Mouse (Mus musculus) T-helper 17 cell (primary cell): Measurements from ENCODE around the gene Lrba.

ENCODE experiments used
- in situ Hi-C, 2 experiments: fragments of 300-600 bp; cut with MboI, MseI; formaldehyde crosslinking; loops; 1 replicate in 1 of 2; 2 replicates in 1 of 2; pipeline ENCODE4 v1.15.1; 2025; ENCODE audit warnings: high pct_unique_total_duplicates in 2 of 2

Lrba gene

GRCm38 (mm10) chr3:86651006-86651405, 426.5 kb downstream of the Lrba start:
- in situ Hi-C loops = loop anchor here in 1 of 2 experiments (5.0 to 10.0 kb wide), 2 partner anchors 111 to 1324 kb away; partner anchors contain the start of gene Nes

- in situ Hi-C loops = loop anchor here in 1 of 2 experiments (10.0 kb wide), 1 partner anchor 1315 kb away; the partner anchor contains the start of gene Nes
Observed at GRCm38 (mm10) chr3:86659326-86659725, 434.8 kb downstream of the Lrba start.

GRCm38 (mm10) chr3:86664399-86664798, 439.9 kb downstream of the Lrba start:
- in situ Hi-C loops = no loop called here

GRCm38 (mm10) chr3:86668146-86668545, 443.7 kb downstream of the Lrba start:
- in situ Hi-C loops = loop anchor here in 1 of 2 experiments (5.0 kb wide), 1 partner anchor 239 kb away; no protein-coding TSS in a partner anchor

DNA sequence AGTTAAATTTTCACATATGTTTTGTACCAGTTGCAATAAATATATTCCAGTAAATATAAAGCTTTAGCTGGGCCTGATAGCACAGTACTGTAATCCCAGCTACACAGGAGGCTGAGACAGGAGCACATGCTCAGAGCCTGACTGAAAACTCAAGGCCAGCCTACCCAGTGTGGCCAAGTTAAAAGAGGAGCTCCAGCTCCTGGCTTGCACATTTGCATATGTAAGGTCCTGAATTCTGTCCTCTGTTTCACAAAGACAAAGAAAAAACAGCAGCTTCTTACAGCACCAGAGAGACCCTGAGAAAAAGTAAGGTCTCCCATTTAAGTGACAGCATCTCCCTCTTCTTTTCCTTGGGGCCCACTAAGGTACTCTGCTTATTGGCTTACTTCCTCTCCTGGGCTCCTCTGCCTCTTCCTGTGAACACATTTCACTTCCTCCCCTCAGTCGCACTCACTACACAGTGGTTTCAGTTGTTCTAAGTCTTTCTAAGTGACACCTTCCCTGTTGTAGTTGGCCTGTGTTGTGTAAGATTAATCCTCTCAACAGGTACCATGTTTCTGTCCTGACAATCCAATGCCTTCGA, 453.2 kb downstream of the Lrba start:
- in situ Hi-C loops = loop anchor here in 1 of 2 experiments (10.0 kb wide), 1 partner anchor 1863 kb away; the partner anchor contains the start of gene Fbxw7

- in situ Hi-C loops = no loop called here
Observed at GRCm38 (mm10) chr3:86687571-86688209, 463.2 kb downstream of the Lrba start.

DNA sequence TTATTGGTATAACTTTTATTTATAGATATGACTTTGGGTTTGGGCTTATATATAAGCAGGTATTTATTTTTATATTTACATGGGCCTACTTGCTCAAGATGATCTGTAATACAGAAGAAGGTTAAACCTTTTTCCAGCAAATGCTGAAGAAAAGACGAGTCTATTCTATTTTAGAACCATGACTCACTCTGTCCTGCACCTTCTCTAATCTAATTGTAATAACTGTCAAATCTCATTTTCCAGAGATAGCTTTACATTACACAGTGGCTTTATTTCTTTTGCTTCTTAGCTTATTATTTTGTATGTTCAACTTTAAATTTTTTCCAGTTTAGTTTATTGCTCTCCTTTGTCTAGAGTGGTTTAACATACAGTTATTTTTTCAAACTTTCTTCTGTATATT, 464.0 kb downstream of the Lrba start:
- in situ Hi-C loops = no loop called here

DNA sequence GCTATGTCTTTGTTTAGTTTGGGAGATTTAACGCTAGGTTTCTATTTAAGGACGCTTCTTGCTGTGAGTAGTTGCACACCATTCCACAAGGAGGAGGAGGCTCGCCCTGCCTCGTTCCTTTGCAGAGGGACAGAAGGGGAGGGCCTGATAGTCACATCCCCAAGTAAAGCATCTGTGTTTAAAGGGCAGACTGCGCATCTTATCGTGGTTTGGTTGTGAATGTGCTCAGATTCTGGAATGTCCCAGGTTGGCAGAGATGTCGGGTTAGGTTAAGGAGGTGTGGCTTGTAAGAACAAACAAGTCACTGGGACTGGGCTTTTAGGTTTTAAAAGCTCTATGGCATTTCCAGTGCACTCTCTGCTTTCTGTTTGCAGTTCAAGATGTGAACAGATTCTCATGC, 464.8 kb downstream of the Lrba start:
- in situ Hi-C loops = no loop called here

DNA sequence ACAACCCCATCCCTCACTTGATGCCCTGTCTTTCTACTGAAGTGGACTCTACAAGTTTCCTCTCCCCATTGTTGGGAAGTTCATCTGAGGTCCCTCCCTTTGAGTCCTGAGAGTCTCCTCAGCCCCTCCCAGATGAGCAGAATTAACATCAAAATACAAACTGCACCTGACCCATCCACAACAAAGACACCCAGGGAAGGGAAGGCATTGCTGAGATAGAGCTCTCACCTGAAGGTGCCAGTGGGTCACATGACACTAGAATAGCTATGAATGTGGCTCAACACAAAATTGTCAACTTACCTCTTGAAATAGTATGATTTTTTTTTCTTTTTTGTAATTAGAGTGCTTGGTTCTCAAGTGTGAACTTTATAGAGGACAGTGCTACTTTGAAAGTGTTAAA, 468.3 kb downstream of the Lrba start:
- in situ Hi-C loops = no loop called here

DNA sequence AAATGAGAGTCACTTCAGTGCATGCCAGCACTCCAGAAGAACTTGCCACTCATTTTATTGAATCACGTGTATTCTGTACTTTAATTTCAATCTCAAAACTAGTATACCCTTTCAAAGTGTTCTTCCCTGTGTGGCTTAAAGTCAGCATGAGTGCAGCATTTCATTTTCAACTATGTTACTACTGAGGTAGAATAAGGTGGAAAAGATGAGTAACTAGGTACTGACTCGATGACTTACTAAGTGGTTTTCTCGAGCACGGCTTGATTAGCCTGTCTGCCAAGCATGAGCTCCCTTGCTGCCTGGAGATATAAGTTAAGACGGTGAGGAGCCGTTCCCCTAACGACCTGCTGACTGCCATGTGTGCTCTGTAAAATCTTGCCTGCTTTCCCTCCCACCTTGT, 469.1 kb downstream of the Lrba start:
- in situ Hi-C loops = no loop called here

- in situ Hi-C loops = no loop called here
Observed at GRCm38 (mm10) chr3:86698947-86699346, 474.5 kb downstream of the Lrba start.

DNA sequence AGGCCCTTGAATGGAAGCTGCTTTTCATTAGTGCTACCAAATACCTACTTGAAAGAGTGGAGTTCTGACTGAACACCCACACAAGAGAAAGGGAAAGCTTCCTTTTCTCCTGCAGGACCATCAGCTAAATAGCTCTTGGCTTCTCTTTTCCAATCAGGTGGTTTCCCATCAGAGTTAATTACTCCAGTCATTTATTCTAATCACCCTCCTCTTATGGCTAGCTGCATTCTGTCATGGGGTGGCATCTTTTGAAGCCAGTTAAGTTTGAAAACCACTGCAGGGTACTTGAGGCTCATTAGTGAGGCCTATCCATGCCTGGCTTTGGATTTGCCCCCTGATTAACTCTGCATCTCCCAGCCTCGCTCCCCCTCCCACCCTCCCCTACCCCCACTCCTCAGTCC, 476.7 kb downstream of the Lrba start:
- in situ Hi-C loops = no loop called here

DNA sequence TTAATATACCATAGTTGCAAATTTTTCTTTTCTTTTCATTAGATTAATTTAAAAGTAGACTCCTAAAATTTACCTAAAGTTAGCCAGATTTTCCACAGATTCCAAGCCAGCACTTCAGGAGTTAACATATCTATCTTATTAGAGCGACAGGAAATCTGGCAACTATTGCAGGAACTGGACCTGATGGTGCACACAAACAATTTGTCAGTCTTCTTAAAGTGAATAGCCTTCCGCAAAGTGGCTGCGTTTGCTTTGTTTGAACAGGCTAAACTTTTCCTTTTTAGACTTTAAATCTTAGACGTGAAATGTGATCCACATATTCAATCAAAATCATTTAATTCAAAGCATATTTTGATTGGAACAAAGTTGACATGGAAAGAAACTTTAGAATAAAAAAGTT, 485.0 kb downstream of the Lrba start:
- in situ Hi-C loops = no loop called here

- in situ Hi-C loops = no loop called here
Observed at GRCm38 (mm10) chr3:86711530-86711929, 487.1 kb downstream of the Lrba start.

DNA sequence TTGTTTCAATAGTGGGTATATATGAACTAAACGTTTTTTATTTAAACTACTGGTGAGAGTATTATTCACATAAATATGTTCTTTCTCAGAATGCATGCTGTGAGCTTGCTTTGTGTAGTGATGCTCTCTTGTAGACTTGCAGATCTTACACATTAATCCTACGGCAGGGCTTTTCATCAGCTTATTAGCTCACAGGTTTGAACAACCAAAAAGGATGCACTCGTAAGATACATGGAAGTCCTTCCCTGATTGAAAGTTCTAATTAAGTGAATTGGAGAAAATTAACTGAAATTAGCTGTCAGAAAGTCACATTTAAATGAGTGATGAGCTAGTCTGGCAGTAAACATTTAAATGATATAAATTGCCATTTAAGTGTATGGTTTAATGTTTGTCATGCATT, 488.3 kb downstream of the Lrba start:
- in situ Hi-C loops = no loop called here

- in situ Hi-C loops = no loop called here
Observed at GRCm38 (mm10) chr3:86714446-86714845, 490.0 kb downstream of the Lrba start.

- in situ Hi-C loops = no loop called here
Observed at GRCm38 (mm10) chr3:86723415-86724298, 499.2 kb downstream of the Lrba start.

GRCm38 (mm10) chr3:86725113-86725512, 500.6 kb downstream of the Lrba start:
- in situ Hi-C loops = no loop called here

GRCm38 (mm10) chr3:86738831-86739230, 514.4 kb downstream of the Lrba start:
- in situ Hi-C loops = no loop called here

- in situ Hi-C loops = no loop called here
Observed at GRCm38 (mm10) chr3:86739745-86740144, 515.3 kb downstream of the Lrba start.

- in situ Hi-C loops = no loop called here
Observed at GRCm38 (mm10) chr3:86745348-86745747, 520.9 kb downstream of the Lrba start.
